Mouse (Mus musculus): ENCODE results near the gene Slc15a3. TPM values are rescaled to one million over a fixed set of nuclear protein-coding genes. Genes with fewer than 3 reads are reported as not detected.

Slc15a3 gene
- polyA plus RNA-seq, 1 experiment from 2014 or later: 0.25 TPM

Other genes with a start within 250 kb of the Slc15a3 start
- gene Ddb1, start 234.4 kb upstream of the Slc15a3 start, polyA plus RNA-seq (2015; fragmentation: Nextera tagmentation; extraction: Ambion mirVana): 277 and 292 TPM in 2 replicates
- 24.9 and 27.1 TPM in 2 replicates for gene Tkfc, start 234.1 kb upstream of the Slc15a3 start, polyA plus RNA-seq (2015; fragmentation: Nextera tagmentation; extraction: Ambion mirVana)
- gene Vwce, start 205.5 kb upstream of the Slc15a3 start, polyA plus RNA-seq (2015; fragmentation: Nextera tagmentation; extraction: Ambion mirVana): 0.30 and 0.81 TPM in 2 replicates
- not detected in 2 replicates for gene Pga5, start 161.7 kb upstream of the Slc15a3 start, polyA plus RNA-seq (2015; fragmentation: Nextera tagmentation; extraction: Ambion mirVana)
- 38.3 and 40.5 TPM in 2 replicates for gene Vps37c, start 151.0 kb upstream of the Slc15a3 start, polyA plus RNA-seq (2015; fragmentation: Nextera tagmentation; extraction: Ambion mirVana)
- 0.06 and 0.10 TPM in 2 replicates for gene Cd5, start 100.7 kb upstream of the Slc15a3 start, polyA plus RNA-seq (2015; fragmentation: Nextera tagmentation; extraction: Ambion mirVana)
- gene Cd6, start 9.7 kb upstream of the Slc15a3 start, polyA plus RNA-seq (2015; fragmentation: Nextera tagmentation; extraction: Ambion mirVana): not detected in 2 replicates
- 176 and 195 TPM in 2 replicates for gene Tmem132a, start 30.2 kb downstream of the Slc15a3 start, polyA plus RNA-seq (2015; fragmentation: Nextera tagmentation; extraction: Ambion mirVana)
- 43.7 and 46.1 TPM in 2 replicates for gene Tmem109, start 42.3 kb downstream of the Slc15a3 start, polyA plus RNA-seq (2015; fragmentation: Nextera tagmentation; extraction: Ambion mirVana)
- gene Prpf19, start 55.5 kb downstream of the Slc15a3 start, polyA plus RNA-seq (2015; fragmentation: Nextera tagmentation; extraction: Ambion mirVana): 42.8 and 43.3 TPM in 2 replicates
- 0.16 and 0.56 TPM in 2 replicates for gene Zp1, start 80.9 kb downstream of the Slc15a3 start, polyA plus RNA-seq (2015; fragmentation: Nextera tagmentation; extraction: Ambion mirVana)
- 0.12 and 0.13 TPM in 2 replicates for gene Ptgdr2, start 97.4 kb downstream of the Slc15a3 start, polyA plus RNA-seq (2015; fragmentation: Nextera tagmentation; extraction: Ambion mirVana)
- 18.8 TPM in 2 replicates for gene Ccdc86, start 109.5 kb downstream of the Slc15a3 start, polyA plus RNA-seq (2015; fragmentation: Nextera tagmentation; extraction: Ambion mirVana)
- gene Ms4a10, start 134.9 kb downstream of the Slc15a3 start, polyA plus RNA-seq (2015; fragmentation: Nextera tagmentation; extraction: Ambion mirVana): not detected in 2 replicates
- gene Ms4a15, start 153.5 kb downstream of the Slc15a3 start, polyA plus RNA-seq (2015; fragmentation: Nextera tagmentation; extraction: Ambion mirVana): 0.51 and 0.87 TPM in 2 replicates
- gene Ms4a18, start 178.3 kb downstream of the Slc15a3 start, polyA plus RNA-seq (2015; fragmentation: Nextera tagmentation; extraction: Ambion mirVana): not detected in 2 replicates
- not detected in 2 replicates for gene Ms4a8a, start 241.4 kb downstream of the Slc15a3 start, polyA plus RNA-seq (2015; fragmentation: Nextera tagmentation; extraction: Ambion mirVana)

Data from forebrain, embryonic 16.5 days (tissue).